Mouse (Mus musculus): ENCODE results near the gene Dusp7. TPM values are rescaled to one million over a fixed set of nuclear protein-coding genes. Genes with fewer than 3 reads are reported as not detected.

Dusp7 gene
- polyA plus RNA-seq, 1 experiment, result 22.6 TPM

- Histone ChIP-seq H3K9me3 (replicated peaks; ENCODE audit: control insufficient read depth, insufficient read depth, low read length, poor library complexity, severe bottlenecking) (no peaks in the 10 kb centered on the region), H3K9ac (ENCODE audit: low read depth, poor library complexity, severe bottlenecking) (no peak overlapping the region), H3K36me3 (ENCODE audit: control insufficient read depth, insufficient read depth, low read length, poor library complexity, severe bottlenecking) (no peaks in the 10 kb centered on the region), H3K27me3 (ENCODE audit: control insufficient read depth, insufficient read depth, low read length, poor library complexity, severe bottlenecking) (no peaks in the 10 kb centered on the region), H3K4me1 (ENCODE audit: control insufficient read depth, insufficient read depth, low read length) (no peaks in the 10 kb centered on the region), H3K27ac (ENCODE audit: insufficient read depth, low read length) (no peak overlapping the region), H3K4me3 (ENCODE audit: low read depth, low read length) (no peak overlapping the region)
- TF ChIP-seq EP300 (IDR thresholded peaks at IDR 0.05; ENCODE audit: insufficient read depth, low read depth, low read length) (no peak), POLR2A (IDR thresholded peaks at IDR 0.05; ENCODE audit: insufficient read depth, low read length) (no peak), CTCF (IDR thresholded peaks at IDR 0.05; ENCODE audit: low read depth, low read length) (no peak)
Observed at GRCm38 (mm10) chr9:106328772-106329511, 39.5 kb upstream of the Dusp7 start.

- no peaks in the 10 kb centered on the region for H3K4me1 ChIP-seq (ENCODE audit: control insufficient read depth, insufficient read depth, low read length)
- H3K4me3 ChIP-seq (ENCODE audit: low read depth, low read length), result no peak overlapping the region
- no peak overlapping the region for H3K27ac ChIP-seq (ENCODE audit: insufficient read depth, low read length)
- no peaks in the 10 kb centered on the region for H3K36me3 ChIP-seq (ENCODE audit: control insufficient read depth, insufficient read depth, low read length, poor library complexity, severe bottlenecking)
- H3K9me3 ChIP-seq (replicated peaks; ENCODE audit: control insufficient read depth, insufficient read depth, low read length, poor library complexity, severe bottlenecking), result no peaks in the 10 kb centered on the region
- H3K9ac ChIP-seq (ENCODE audit: low read depth, poor library complexity, severe bottlenecking), result no peak overlapping the region
- H3K27me3 ChIP-seq (ENCODE audit: control insufficient read depth, insufficient read depth, low read length, poor library complexity, severe bottlenecking), result no peaks in the 10 kb centered on the region
- no peak for TF ChIP-seq EP300 (IDR thresholded peaks at IDR 0.05; ENCODE audit: insufficient read depth, low read depth, low read length)
- no peak for TF ChIP-seq POLR2A (IDR thresholded peaks at IDR 0.05; ENCODE audit: insufficient read depth, low read length)
- TF ChIP-seq CTCF (IDR thresholded peaks at IDR 0.05; ENCODE audit: low read depth, low read length), result no peak
Observed at GRCm38 (mm10) chr9:106332746-106333145, 35.7 kb upstream of the Dusp7 start.

- TF ChIP-seq EP300 (IDR thresholded peaks at IDR 0.05; ENCODE audit: insufficient read depth, low read depth, low read length) (no peak), POLR2A (IDR thresholded peaks at IDR 0.05; ENCODE audit: insufficient read depth, low read length) (no peak), CTCF (IDR thresholded peaks at IDR 0.05; ENCODE audit: low read depth, low read length) (no peak)
- Histone ChIP-seq H3K9me3 (replicated peaks; ENCODE audit: control insufficient read depth, insufficient read depth, low read length, poor library complexity, severe bottlenecking) (no peaks in the 10 kb centered on the region), H3K36me3 (ENCODE audit: control insufficient read depth, insufficient read depth, low read length, poor library complexity, severe bottlenecking) (no peaks in the 10 kb centered on the region), H3K4me3 (ENCODE audit: low read depth, low read length) (no peak overlapping the region), H3K27me3 (ENCODE audit: control insufficient read depth, insufficient read depth, low read length, poor library complexity, severe bottlenecking) (no peaks in the 10 kb centered on the region), H3K27ac (ENCODE audit: insufficient read depth, low read length) (no peak overlapping the region), H3K9ac (ENCODE audit: low read depth, poor library complexity, severe bottlenecking) (no peak overlapping the region), H3K4me1 (ENCODE audit: control insufficient read depth, insufficient read depth, low read length) (peaks cover 15% of the 10 kb centered on the region)
Observed at GRCm38 (mm10) chr9:106337620-106338019, 30.8 kb upstream of the Dusp7 start.

GRCm38 (mm10) chr9:106338462-106339172 lies 29.8 kb upstream of the Dusp7 start:
- H3K9me3 ChIP-seq (replicated peaks; ENCODE audit: control insufficient read depth, insufficient read depth, low read length, poor library complexity, severe bottlenecking), result no peaks in the 10 kb centered on the region
- no peaks in the 10 kb centered on the region for H3K27me3 ChIP-seq (ENCODE audit: control insufficient read depth, insufficient read depth, low read length, poor library complexity, severe bottlenecking)
- no peak overlapping the region for H3K4me3 ChIP-seq (ENCODE audit: low read depth, low read length)
- no peaks in the 10 kb centered on the region for H3K36me3 ChIP-seq (ENCODE audit: control insufficient read depth, insufficient read depth, low read length, poor library complexity, severe bottlenecking)
- peaks cover 15% of the 10 kb centered on the region for H3K4me1 ChIP-seq (ENCODE audit: control insufficient read depth, insufficient read depth, low read length)
- no peak for TF ChIP-seq POLR2A (IDR thresholded peaks at IDR 0.05; ENCODE audit: insufficient read depth, low read length)
- TF ChIP-seq EP300 (IDR thresholded peaks at IDR 0.05; ENCODE audit: insufficient read depth, low read depth, low read length), result peak; percentile 77; the same call in 1 of the 2 replicates
- peak overlapping the region; percentile 22; the same call in 1 of the 2 replicates for H3K27ac ChIP-seq (ENCODE audit: insufficient read depth, low read length)
- H3K9ac ChIP-seq (ENCODE audit: low read depth, poor library complexity, severe bottlenecking), result no peak overlapping the region

- Histone ChIP-seq H3K27ac (ENCODE audit: insufficient read depth, low read length) (no peak overlapping the region), H3K4me3 (ENCODE audit: low read depth, low read length) (no peak overlapping the region), H3K4me1 (ENCODE audit: control insufficient read depth, insufficient read depth, low read length) (peaks cover 15% of the 10 kb centered on the region), H3K27me3 (ENCODE audit: control insufficient read depth, insufficient read depth, low read length, poor library complexity, severe bottlenecking) (no peaks in the 10 kb centered on the region), H3K36me3 (ENCODE audit: control insufficient read depth, insufficient read depth, low read length, poor library complexity, severe bottlenecking) (no peaks in the 10 kb centered on the region), H3K9me3 (replicated peaks; ENCODE audit: control insufficient read depth, insufficient read depth, low read length, poor library complexity, severe bottlenecking) (no peaks in the 10 kb centered on the region), H3K9ac (ENCODE audit: low read depth, poor library complexity, severe bottlenecking) (no peak overlapping the region)
- no peak for TF ChIP-seq CTCF (IDR thresholded peaks at IDR 0.05; ENCODE audit: low read depth, low read length)
- TF ChIP-seq POLR2A (IDR thresholded peaks at IDR 0.05; ENCODE audit: insufficient read depth, low read length), result no peak
- TF ChIP-seq EP300 (IDR thresholded peaks at IDR 0.05; ENCODE audit: insufficient read depth, low read depth, low read length), result no peak
Observed at GRCm38 (mm10) chr9:106339173-106339558, 29.3 kb upstream of the Dusp7 start.

GRCm38 (mm10) chr9:106339730-106340129 lies 28.7 kb upstream of the Dusp7 start:
- H3K36me3 ChIP-seq (ENCODE audit: control insufficient read depth, insufficient read depth, low read length, poor library complexity, severe bottlenecking), result no peaks in the 10 kb centered on the region
- H3K4me3 ChIP-seq (ENCODE audit: low read depth, low read length), result no peak overlapping the region
- H3K9me3 ChIP-seq (replicated peaks; ENCODE audit: control insufficient read depth, insufficient read depth, low read length, poor library complexity, severe bottlenecking), result no peaks in the 10 kb centered on the region
- no peak overlapping the region for H3K27ac ChIP-seq (ENCODE audit: insufficient read depth, low read length)
- H3K4me1 ChIP-seq (ENCODE audit: control insufficient read depth, insufficient read depth, low read length), result peaks cover 15% of the 10 kb centered on the region
- no peaks in the 10 kb centered on the region for H3K27me3 ChIP-seq (ENCODE audit: control insufficient read depth, insufficient read depth, low read length, poor library complexity, severe bottlenecking)
- TF ChIP-seq EP300 (IDR thresholded peaks at IDR 0.05; ENCODE audit: insufficient read depth, low read depth, low read length) (no peak), POLR2A (IDR thresholded peaks at IDR 0.05; ENCODE audit: insufficient read depth, low read length) (no peak), CTCF (IDR thresholded peaks at IDR 0.05; ENCODE audit: low read depth, low read length) (no peak)
- H3K9ac ChIP-seq (ENCODE audit: low read depth, poor library complexity, severe bottlenecking), result no peak overlapping the region
